Mouse (Mus musculus) heart, postnatal 0 days (tissue): ENCODE data around the gene Fpr-rs6. TPM values are rescaled to one million over a fixed set of nuclear protein-coding genes. Genes with fewer than 3 reads are reported as not detected.

Experiments
- ATAC-seq: fragments of 200-750 bp; cut with Nextera tagmentation; 2 replicates; pipeline ENCODE4 v1.8.0; 2017; ENCODE audit warnings: low read depth, moderate number of reproducible peaks, moderate library complexity; ENCODE audit not compliant: insufficient read depth
- DNase-seq: peaks from one replicate; pipeline ENCODE4 v3.0.0-alpha.2; 2016; ENCODE audit warnings: low spot score
- H3K27ac ChIP-seq: fragments of 300-500 bp; sonication (generic); 2 replicates; pipeline ENCODE4 v1.5.1; 2014; ENCODE audit warnings: low read depth, mild to moderate bottlenecking
- H3K27me3 ChIP-seq: fragments of 300-500 bp; sonication (generic); 2 replicates; pipeline ENCODE4 v1.6.1; 2014; ENCODE audit warnings: low read length, mixed read lengths; ENCODE audit not compliant: control insufficient read depth, insufficient read depth
- H3K36me3 ChIP-seq: fragments of 300-500 bp; sonication (generic); replicated peaks from 2 replicates; pipeline ENCODE4 v1.6.1; 2014; ENCODE audit warnings: low read length, mixed read lengths; ENCODE audit not compliant: control insufficient read depth, insufficient read depth
- H3K4me1 ChIP-seq: fragments of 300-500 bp; sonication (generic); 2 replicates; pipeline ENCODE4 v1.6.1; 2014; ENCODE audit warnings: antibody characterized with exemption; ENCODE audit not compliant: control insufficient read depth, insufficient read depth
- H3K4me2 ChIP-seq: fragments of 300-500 bp; sonication (generic); 2 replicates; pipeline ENCODE4 v1.6.1; 2014; ENCODE audit warnings: low read depth, mild to moderate bottlenecking, low read length, moderate library complexity
- H3K4me3 ChIP-seq: fragments of 300-500 bp; sonication (generic); 2 replicates; pipeline ENCODE4 v1.5.1; 2014; ENCODE audit warnings: low read depth, low read length
- H3K9ac ChIP-seq: fragments of 300-500 bp; sonication (generic); replicated peaks from 2 replicates; pipeline ENCODE4 v1.6.1; 2014; ENCODE audit warnings: low read depth, low read length, mixed read lengths
- H3K9me3 ChIP-seq: fragments of 300-500 bp; sonication (generic); replicated peaks from 2 replicates; pipeline ENCODE4 v1.6.1; 2016; ENCODE audit warnings: low read length; ENCODE audit not compliant: control insufficient read depth
- CTCF ChIP-seq: IDR thresholded peaks from 2 replicates; pipeline ENCODE4 v1.5.1; 2016; ENCODE audit warnings: antibody characterized with exemption, control low read depth, low read depth
- EP300 ChIP-seq: IDR thresholded peaks from 2 replicates; pipeline ENCODE4 v1.6.1; 2016; ENCODE audit warnings: antibody characterized with exemption, low read depth
- polyA plus RNA-seq: library from polyadenylated mRNA; unstranded; fragments of >200 nt; fragmentation: Nextera tagmentation; extraction: Ambion mirVana; gene quantifications from 2 replicates; pipeline ENCODE4 v1.2.1, GENCODE M21; 2015
- total RNA-seq: library from RNA; depleted of rRNA; stranded (reverse); fragments of >200 nt; gene quantifications from 2 replicates; pipeline ENCODE4 v1.2.3, GENCODE M21; 2014; ENCODE audit warnings: low replicate concordance; rRNA removed

The Fpr-rs6 gene
- total RNA-seq (not detected in 2 replicates), polyA plus RNA-seq (not detected in 2 replicates)

GRCm38 (mm10) chr17:20182997-20183396, at the start of gene Fpr-rs6:
Fpr-rs6 (minus strand) TSS chr17:20183097.
- ATAC-seq (no peak), DNase-seq (no peak)
- Histone ChIP-seq H3K9me3 (0 out of 2 replicates have a peak, but pooled peaks cover 6% of the 10 kb centered on the region), H3K4me1 (no peaks in the 10 kb centered on the region), H3K4me3 (no peak within 1 kb of the TSS), H3K36me3 (no peaks in the 10 kb centered on the region), H3K9ac (no peak within 1 kb of the TSS), H3K4me2 (no peak within 1 kb of the TSS), H3K27ac (no peak within 1 kb of the TSS), H3K27me3 (no peaks in the 10 kb centered on the region)
- no peak for TF ChIP-seq EP300
- TF ChIP-seq CTCF, result no peak

Other genes starting within 250 kb of the Fpr-rs6 start
- gene Vmn2r104, start 134.8 kb downstream of the Fpr-rs6 start, total RNA-seq, result not detected in 2 replicates
- not detected in 2 replicates for gene Vmn2r104, start 134.8 kb downstream of the Fpr-rs6 start, polyA plus RNA-seq
- not detected in 2 replicates for gene Fpr-rs7, start 68.9 kb downstream of the Fpr-rs6 start, total RNA-seq
- gene Fpr-rs7, start 68.9 kb downstream of the Fpr-rs6 start, polyA plus RNA-seq, result not detected in 2 replicates
- gene Vmn2r105, start 52.0 kb upstream of the Fpr-rs6 start, total RNA-seq, result not detected in 2 replicates
- not detected in 2 replicates for gene Vmn2r105, start 52.0 kb upstream of the Fpr-rs6 start, polyA plus RNA-seq
- gene Vmn2r106, start 102.5 kb upstream of the Fpr-rs6 start, total RNA-seq, result not detected in 2 replicates
- not detected in 2 replicates for gene Vmn2r106, start 102.5 kb upstream of the Fpr-rs6 start, polyA plus RNA-seq
- not detected in 2 replicates for gene Vmn2r107, start 162.1 kb upstream of the Fpr-rs6 start, total RNA-seq
- not detected in 2 replicates for gene Vmn2r107, start 162.1 kb upstream of the Fpr-rs6 start, polyA plus RNA-seq
- gene Vmn1r224, start 231.0 kb upstream of the Fpr-rs6 start, total RNA-seq, result not detected in 2 replicates
- not detected in 2 replicates for gene Vmn1r224, start 231.0 kb upstream of the Fpr-rs6 start, polyA plus RNA-seq